Mouse (Mus musculus) neural tube, embryonic 13.5 days (tissue): ENCODE data around the gene Ociad1. TPM values are rescaled to one million over a fixed set of nuclear protein-coding genes. Genes with fewer than 3 reads are reported as not detected.
"Not testable (repeated sequence)": the region's sequence is repeated elsewhere in the genome, so short reads cannot be mapped to it uniquely, and the experiment has no call there.

Experiments
- ATAC-seq: fragments of 200-750 bp; cut with Nextera tagmentation; 2 replicates; pipeline ENCODE4 v1.8.0; 2017; ENCODE audit warnings: low read depth, mild to moderate bottlenecking, moderate TSS enrichment, moderate library complexity
- H3K27ac ChIP-seq: fragments of 300-500 bp; sonication (generic); replicated peaks from 2 replicates; pipeline ENCODE4 v1.5.1; 2015; ENCODE audit warnings: moderate library complexity, mild to moderate bottlenecking, inconsistent platforms
- H3K27me3 ChIP-seq: fragments of 300-500 bp; sonication (generic); 2 replicates; pipeline ENCODE4 v1.6.1; 2015; ENCODE audit warnings: mild to moderate bottlenecking, inconsistent platforms
- H3K36me3 ChIP-seq: fragments of 300-500 bp; sonication (generic); 2 replicates; pipeline ENCODE4 v1.6.1; 2015; ENCODE audit warnings: mild to moderate bottlenecking, inconsistent platforms
- H3K4me1 ChIP-seq: fragments of 300-500 bp; sonication (generic); replicated peaks from 2 replicates; pipeline ENCODE4 v1.6.1; 2015; ENCODE audit warnings: inconsistent platforms
- H3K4me2 ChIP-seq: fragments of 300-500 bp; sonication (generic); 2 replicates; pipeline ENCODE4 v1.6.1; 2015; ENCODE audit warnings: inconsistent platforms, mild to moderate bottlenecking, moderate library complexity
- H3K4me3 ChIP-seq: fragments of 300-500 bp; sonication (generic); 2 replicates; pipeline ENCODE4 v1.5.1; 2015; ENCODE audit warnings: mild to moderate bottlenecking, inconsistent platforms
- H3K9ac ChIP-seq: fragments of 300-500 bp; sonication (generic); 2 replicates; pipeline ENCODE4 v1.6.1; 2015; ENCODE audit warnings: moderate library complexity, mild to moderate bottlenecking, inconsistent platforms
- H3K9me3 ChIP-seq: fragments of 300-500 bp; sonication (generic); 2 replicates; pipeline ENCODE4 v1.6.1; 2016; ENCODE audit warnings: inconsistent platforms
- WGBS: fragments of 180-500 bp; shearing (Covaris S2); methylation state at CpG from one replicate; pipeline ENCODE4 v1.1.7; 2015; 5-methylcytosine and 5-hydroxymethylcytosine counted together
- polyA plus RNA-seq: library from polyadenylated mRNA; unstranded; fragments of >200 nt; fragmentation: Nextera tagmentation; extraction: Ambion mirVana; gene quantifications from 2 replicates; pipeline ENCODE4 v1.2.1, GENCODE M21; 2015

Gene Ociad1
- polyA plus RNA-seq, 1 experiment from 2014 or later: 310 TPM

DNA sequence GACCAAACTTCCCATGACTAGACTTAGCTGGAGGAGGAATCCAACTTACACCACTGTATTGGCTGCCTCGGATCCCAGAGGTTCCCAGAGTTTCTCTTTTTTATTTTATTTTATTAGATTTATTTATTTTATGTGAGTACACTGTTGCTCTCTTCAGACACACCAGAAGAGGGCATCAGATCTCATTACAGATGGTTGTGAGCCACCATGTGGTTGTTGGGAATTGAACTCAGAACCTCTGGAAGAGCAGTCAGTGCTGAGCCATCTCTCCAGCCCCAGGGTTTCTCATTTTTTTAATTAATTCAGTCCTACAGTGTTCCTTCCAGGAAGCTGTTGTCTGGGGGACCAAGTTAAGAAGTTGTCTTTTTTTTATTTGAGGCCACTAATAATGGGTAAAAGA lies 30.1 kb downstream of the Ociad1 start:
- WGBS: 93% methylated on average over 1 of the region's 1 CpGs
- not testable (repeated sequence) for ATAC-seq, H3K9me3 ChIP-seq, H3K36me3 ChIP-seq, H3K4me3 ChIP-seq, H3K9ac ChIP-seq, H3K4me1 ChIP-seq, H3K4me2 ChIP-seq, H3K27me3 ChIP-seq, H3K27ac ChIP-seq

DNA sequence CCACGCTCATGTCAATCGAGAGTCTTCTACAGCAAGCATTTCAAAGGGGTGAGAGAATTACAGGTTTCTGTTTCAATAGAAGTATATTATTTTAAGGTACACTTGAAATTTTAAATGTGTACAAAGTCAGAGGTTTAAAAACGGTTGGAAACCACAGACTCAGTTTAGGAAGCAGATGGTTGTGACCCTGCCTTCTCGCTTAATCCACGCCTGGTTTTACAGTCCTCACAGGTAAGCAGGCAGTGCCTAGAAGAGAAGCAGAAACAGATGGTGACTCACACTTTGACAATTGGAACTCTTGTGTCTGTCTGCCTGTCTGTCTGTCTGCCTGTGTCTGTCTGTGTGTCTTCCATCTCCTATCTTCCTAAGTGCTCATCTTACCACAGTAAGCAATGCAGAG lies 31.0 kb downstream of the Ociad1 start:
- no peaks in the 10 kb centered on the region for H3K27me3 ChIP-seq
- H3K4me3 ChIP-seq: no peak overlapping the region
- no peak overlapping the region for H3K27ac ChIP-seq
- no peak for ATAC-seq
- H3K4me2 ChIP-seq: no peak overlapping the region
- H3K36me3 ChIP-seq: peaks cover 4% of the 10 kb centered on the region; the same call in 1 of the 2 replicates
- WGBS: 86% methylated on average over 5 of the region's 5 CpGs
- H3K9ac ChIP-seq: no peak overlapping the region
- no peaks in the 10 kb centered on the region for H3K4me1 ChIP-seq
- H3K9me3 ChIP-seq: no peaks in the 10 kb centered on the region

DNA sequence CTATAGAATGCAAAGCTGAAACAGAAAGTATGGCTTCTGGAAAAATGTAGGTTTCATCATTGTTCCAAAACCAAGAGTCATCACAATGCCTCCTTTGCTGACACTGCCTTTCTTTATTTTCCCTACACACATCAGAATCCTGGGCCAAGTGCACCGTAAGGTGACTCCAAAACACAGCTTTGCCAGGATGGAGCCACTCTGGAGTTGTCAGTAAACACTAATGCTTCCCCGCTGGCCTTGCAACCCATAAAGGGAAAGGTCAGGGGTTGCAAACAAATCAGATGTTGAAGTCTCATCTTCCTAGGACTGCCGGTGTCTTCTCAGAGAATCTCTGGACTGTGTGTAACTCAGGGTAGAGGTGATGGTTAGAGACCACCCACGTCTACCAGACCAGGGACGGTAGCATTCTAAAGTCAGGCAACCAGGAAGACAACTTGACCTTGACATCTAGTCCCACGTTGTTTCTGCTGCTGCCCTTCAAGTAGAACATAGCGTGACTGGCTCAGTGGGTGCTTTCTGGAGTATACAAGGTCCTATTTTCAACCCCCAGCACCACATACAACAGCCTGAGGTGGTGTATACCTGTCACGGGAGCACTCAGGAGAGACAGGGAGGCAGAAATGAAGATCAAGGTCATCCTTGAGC lies 32.1 kb downstream of the Ociad1 start:
- H3K4me2 ChIP-seq: no peak overlapping the region
- H3K36me3 ChIP-seq: peaks cover 4% of the 10 kb centered on the region; the same call in 1 of the 2 replicates
- no peak overlapping the region for H3K9ac ChIP-seq
- H3K4me1 ChIP-seq: no peaks in the 10 kb centered on the region
- no peaks in the 10 kb centered on the region for H3K9me3 ChIP-seq
- no peak overlapping the region for H3K4me3 ChIP-seq
- H3K27ac ChIP-seq: no peak overlapping the region
- WGBS: 86% methylated on average over 8 of the region's 8 CpGs
- no peaks in the 10 kb centered on the region for H3K27me3 ChIP-seq
- ATAC-seq: no peak

DNA sequence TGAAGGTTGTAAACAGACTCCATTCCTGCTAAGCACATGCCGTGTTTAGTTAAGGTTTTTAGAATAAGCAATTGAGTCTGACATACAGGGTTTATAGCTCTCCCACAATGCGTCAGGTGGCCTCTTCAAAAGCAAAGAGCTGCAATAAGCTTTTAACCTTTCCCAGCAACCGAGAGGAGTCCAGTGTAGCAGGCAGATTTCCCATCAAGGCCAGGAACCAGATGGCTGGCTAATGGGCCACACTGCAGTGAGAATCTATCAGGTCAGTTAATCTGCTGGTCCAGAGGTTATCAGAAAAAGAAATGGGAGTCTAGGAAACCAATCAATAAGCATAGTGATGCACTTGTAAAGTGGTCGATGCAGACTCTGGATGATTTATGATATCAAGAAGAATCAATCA lies 38.4 kb downstream of the Ociad1 start:
- WGBS: 7% methylated on average over 4 of the region's 4 CpGs
- Histone ChIP-seq H3K4me2 (no peak overlapping the region), H3K36me3 (no peaks in the 10 kb centered on the region), H3K27me3 (no peaks in the 10 kb centered on the region), H3K9me3 (no peaks in the 10 kb centered on the region), H3K27ac (0 out of 2 replicates have a peak overlapping the region, but pooled peaks have one; percentile 38), H3K9ac (no peak overlapping the region), H3K4me1 (peaks cover 13% of the 10 kb centered on the region), H3K4me3 (no peak overlapping the region)
- peak; percentile 65 for ATAC-seq

DNA sequence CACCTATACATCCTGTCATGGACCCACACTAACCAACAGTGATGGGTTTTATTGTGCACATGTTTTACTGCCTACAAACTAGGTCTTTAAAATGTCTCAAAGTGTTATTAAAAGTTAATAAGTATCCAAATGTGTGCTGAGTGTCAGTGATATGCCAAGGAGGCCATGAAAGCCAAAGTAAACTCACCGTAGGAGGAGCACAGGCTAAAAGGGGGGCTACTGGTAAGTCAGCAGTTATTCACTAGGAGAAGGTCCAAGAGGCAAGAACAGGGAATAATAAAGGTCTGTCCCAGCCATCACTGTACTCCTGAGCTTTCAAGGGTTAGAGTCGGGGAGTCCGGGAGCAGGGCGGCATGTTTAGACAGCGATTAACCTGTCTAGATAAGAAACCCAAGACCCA lies 43.9 kb downstream of the Ociad1 start:
- no peaks in the 10 kb centered on the region for H3K9me3 ChIP-seq
- H3K27ac ChIP-seq: no peak overlapping the region
- peaks cover 16% of the 10 kb centered on the region for H3K4me1 ChIP-seq
- H3K36me3 ChIP-seq: no peaks in the 10 kb centered on the region
- 0 out of 2 replicates have a peak, but pooled peaks cover 3% of the 10 kb centered on the region for H3K27me3 ChIP-seq
- 90% methylated on average over 5 of the region's 5 CpGs for WGBS
- H3K4me3 ChIP-seq: no peak overlapping the region
- ATAC-seq: no peak
- no peak overlapping the region for H3K9ac ChIP-seq
- no peak overlapping the region for H3K4me2 ChIP-seq

DNA sequence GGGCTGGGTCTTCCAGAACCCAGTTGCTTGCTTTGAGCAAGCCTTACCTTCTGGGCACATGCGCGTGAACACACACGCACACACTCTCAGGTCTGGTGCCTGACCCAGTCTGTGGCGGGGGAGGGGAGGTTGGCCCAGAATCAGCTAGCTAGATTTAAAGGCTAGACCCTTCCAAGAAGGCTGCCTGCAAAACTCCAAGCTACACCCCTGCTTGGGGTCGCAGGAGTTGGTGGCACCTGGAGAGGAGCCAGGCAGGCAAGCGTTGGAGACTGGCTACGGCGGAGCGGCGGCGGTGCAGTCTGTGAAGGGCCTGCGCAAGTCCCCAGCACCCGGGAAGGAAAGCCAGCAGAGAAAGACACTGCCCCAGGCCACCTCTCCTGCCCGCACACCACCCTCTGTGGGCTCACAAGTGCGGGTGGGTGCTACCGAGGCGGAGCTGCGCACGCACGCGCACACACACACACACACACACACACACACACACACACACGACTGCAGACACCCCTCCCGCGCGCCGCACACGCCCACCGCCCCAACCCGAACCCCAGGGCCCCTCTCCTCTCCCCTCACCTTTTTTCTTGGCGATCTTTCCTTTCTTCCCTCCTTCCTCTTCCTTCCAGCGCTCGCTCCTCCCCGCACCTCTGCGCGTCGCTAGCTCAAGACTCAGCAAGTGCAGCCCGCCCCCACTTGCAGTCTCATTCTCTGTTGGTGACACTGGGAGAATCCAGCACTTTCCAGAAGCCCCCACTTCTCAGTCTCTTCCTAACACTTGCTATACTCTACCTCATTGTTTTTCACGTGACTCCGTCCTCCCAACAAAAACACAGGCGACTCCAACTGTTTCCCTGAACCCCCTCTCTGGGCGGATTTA lies 45.6 kb downstream of the Ociad1 start:
- H3K4me1 ChIP-seq: peaks cover 13% of the 10 kb centered on the region
- no peaks in the 10 kb centered on the region for H3K9me3 ChIP-seq
- H3K4me3 ChIP-seq: peak overlapping the region; percentile 54
- H3K9ac ChIP-seq: peak overlapping the region; percentile 79
- H3K27me3 ChIP-seq: 0 out of 2 replicates have a peak, but pooled peaks cover 3% of the 10 kb centered on the region
- H3K36me3 ChIP-seq: no peaks in the 10 kb centered on the region
- H3K4me2 ChIP-seq: peak overlapping the region; percentile 66
- ATAC-seq: peak; percentile 82
- 4% methylated on average over 36 of the region's 41 CpGs for WGBS
- peak overlapping the region; percentile 70 for H3K27ac ChIP-seq

DNA sequence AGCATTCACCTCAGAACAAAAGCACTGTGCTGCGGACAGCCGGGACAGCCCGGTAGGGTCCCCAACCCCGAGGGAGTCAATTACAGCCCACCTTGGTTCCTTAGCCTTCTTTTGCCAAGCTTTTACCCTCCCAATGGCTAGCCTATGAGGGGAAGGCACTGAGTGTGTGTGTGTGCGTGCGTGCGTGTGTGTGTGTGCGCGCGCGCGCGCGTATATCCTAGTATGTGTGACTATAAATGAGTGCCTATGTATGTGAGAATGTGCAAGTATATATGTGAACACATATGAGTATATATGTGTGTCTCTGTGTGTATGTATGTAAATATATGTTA lies 46.2 kb downstream of the Ociad1 start:
- Histone ChIP-seq H3K9me3 (no peaks in the 10 kb centered on the region), H3K36me3 (no peaks in the 10 kb centered on the region), H3K4me3 (peak overlapping the region; percentile 54), H3K4me1 (peaks cover 13% of the 10 kb centered on the region), H3K27me3 (0 out of 2 replicates have a peak, but pooled peaks cover 3% of the 10 kb centered on the region), H3K27ac (peak overlapping the region; percentile 70), H3K4me2 (peak overlapping the region; percentile 66), H3K9ac (peak overlapping the region; percentile 79)
- WGBS: 49% methylated on average over 14 of the region's 14 CpGs
- ATAC-seq: peak; percentile 71

DNA sequence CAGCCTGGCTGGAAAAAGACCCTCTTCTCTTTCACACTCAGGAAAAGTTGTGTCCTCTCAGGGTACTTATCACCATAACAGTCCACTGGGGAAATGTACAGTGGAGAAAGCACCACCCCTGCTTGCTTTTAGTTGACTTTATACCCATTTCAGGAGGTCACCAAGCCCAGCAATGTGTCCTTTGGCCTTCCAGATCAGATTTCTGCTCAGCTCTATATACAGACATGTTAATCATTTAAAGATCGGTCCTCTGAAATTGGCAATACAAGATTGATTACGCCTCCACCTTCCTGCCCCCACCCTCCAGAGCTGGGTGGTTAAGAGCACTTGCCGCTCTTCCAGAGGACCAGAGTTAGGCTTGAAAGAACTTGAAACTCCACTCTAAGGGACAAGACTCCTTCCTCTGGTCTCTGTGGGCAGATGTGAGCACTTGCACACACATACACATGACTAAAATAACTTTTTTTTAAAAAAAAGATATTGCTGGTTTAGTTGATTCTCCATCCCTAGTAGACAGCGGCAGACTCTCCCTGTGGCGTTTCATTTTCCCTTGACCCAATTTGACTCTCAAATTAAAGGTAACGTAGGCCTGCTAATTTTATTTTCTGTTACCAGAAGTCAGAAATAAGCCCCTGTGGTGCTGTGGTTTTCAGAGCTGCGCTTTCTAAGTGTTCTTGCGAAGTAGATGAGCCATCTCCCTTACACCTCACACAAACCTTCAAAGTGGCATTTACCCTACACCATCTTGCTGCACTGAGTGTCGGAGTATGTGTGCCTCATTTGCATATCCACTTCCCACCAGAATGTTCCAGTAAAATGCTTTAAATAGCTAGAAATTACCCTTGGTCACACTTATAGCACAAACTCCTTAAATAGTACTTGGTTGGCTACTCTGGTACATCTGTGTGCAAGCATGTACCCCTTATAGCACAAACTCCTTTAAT lies 47.5 kb downstream of the Ociad1 start:
- Histone ChIP-seq H3K4me3 (no peak overlapping the region), H3K4me1 (peaks cover 13% of the 10 kb centered on the region), H3K36me3 (no peaks in the 10 kb centered on the region), H3K9me3 (no peaks in the 10 kb centered on the region), H3K9ac (no peak overlapping the region), H3K27me3 (0 out of 2 replicates have a peak, but pooled peaks cover 3% of the 10 kb centered on the region), H3K27ac (no peak overlapping the region), H3K4me2 (no peak overlapping the region)
- no peak for ATAC-seq
- WGBS: 89% methylated on average over 9 of the region's 9 CpGs

DNA sequence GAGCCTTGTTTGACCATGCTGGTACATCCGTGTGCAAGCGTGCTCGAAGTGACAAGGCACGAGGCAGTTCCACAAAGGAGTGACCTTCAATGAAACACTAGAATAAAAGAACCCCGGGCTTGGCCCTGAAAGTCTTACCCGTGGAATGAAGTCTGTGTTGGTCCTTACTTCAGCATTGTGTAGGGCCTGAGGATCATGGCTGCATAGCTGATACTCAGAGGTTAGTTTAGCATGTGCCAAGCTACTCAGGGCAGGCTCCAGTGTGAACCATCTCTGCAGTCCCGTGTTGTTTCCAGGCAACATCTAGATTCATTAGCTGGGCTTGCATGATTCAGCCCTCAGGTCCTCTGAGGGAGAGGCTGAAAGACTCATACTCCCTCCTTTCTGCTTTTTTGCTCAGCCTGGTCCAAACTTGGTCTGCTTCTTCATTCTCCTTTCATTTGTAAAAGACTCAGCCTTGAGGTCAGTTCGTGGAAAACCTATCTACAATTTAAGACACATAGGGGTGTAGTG lies 48.2 kb downstream of the Ociad1 start, which contains the start of gene Ociad2:
Gene Ociad2, minus strand, starts transcription at position 306 of the 513 bp plus-strand sequence.
- H3K27me3 ChIP-seq: 0 out of 2 replicates have a peak, but pooled peaks cover 3% of the 10 kb centered on the region
- H3K27ac ChIP-seq: no peak within 1 kb of the TSS
- no peaks in the 10 kb centered on the region for H3K36me3 ChIP-seq
- H3K4me2 ChIP-seq: no peak within 1 kb of the TSS
- 82% methylated on average over 8 of the region's 8 CpGs for WGBS
- no peak for ATAC-seq
- no peaks in the 10 kb centered on the region for H3K9me3 ChIP-seq
- peaks cover 13% of the 10 kb centered on the region for H3K4me1 ChIP-seq
- no peak within 1 kb of the TSS for H3K4me3 ChIP-seq
- no peak within 1 kb of the TSS for H3K9ac ChIP-seq

DNA sequence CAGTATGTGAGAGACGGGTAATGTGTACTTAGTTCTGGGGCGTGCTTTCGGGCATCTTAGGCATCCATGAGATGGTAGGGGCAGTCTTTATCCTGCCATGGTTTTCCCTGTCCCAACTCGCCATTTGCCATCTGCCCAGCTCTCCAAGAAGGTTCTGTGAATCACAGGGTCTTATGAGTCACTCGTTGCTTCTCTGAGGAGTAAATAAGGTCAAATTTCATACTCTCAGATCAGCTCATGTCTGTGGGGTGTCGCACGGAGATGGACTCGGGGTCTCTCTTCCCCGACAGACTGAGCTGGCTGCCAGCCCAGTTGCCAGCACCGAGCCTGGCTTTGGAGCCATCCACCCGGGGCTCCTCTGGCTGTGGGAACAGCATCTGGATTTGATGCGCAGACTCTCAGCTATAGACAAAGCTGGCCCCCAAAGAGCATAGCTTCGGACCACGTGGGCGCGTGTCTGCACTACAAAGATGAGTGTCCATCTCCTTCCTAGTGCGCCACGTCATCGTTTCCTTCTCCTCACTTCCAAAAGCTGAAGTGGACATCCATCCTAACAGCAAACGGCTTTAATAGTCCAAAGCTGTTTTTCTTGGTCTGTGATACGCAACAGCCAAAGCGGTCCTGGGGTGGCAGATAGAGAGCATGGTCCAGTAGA lies 50.2 kb downstream of the Ociad1 start:
- Histone ChIP-seq H3K27me3 (no peaks in the 10 kb centered on the region), H3K36me3 (no peaks in the 10 kb centered on the region), H3K4me1 (peaks cover 7% of the 10 kb centered on the region), H3K4me3 (no peak overlapping the region), H3K9me3 (no peaks in the 10 kb centered on the region), H3K27ac (no peak overlapping the region), H3K4me2 (no peak overlapping the region), H3K9ac (no peak overlapping the region)
- ATAC-seq: no peak
- 87% methylated on average over 22 of the region's 22 CpGs for WGBS

DNA sequence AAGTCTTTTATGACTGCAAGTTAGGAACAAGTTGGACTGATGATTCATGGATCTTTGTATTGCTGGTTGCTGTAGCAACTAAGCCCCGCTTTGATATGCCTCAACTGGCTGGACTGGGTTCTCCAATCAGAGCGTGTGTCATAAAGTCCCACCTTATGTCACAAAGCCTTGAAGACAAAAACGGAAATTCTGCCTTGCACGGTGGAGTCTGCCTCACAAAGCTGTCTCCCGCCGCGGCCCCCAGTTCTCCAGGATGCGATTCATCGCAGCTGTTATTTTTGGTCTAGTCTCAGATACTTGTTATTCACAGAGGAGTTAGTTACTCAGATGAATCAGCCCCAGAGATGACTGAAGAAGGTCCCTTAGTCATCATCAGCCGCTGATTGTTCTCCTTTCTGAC lies 51.7 kb downstream of the Ociad1 start:
- Histone ChIP-seq H3K27ac (no peak overlapping the region), H3K27me3 (no peaks in the 10 kb centered on the region), H3K36me3 (no peaks in the 10 kb centered on the region), H3K4me3 (no peak overlapping the region), H3K9ac (no peak overlapping the region), H3K4me1 (no peaks in the 10 kb centered on the region), H3K9me3 (no peaks in the 10 kb centered on the region), H3K4me2 (no peak overlapping the region)
- no peak for ATAC-seq
- 71% methylated on average over 10 of the region's 10 CpGs for WGBS
